Mouse (Mus musculus) testis, adult 2 months (tissue): ENCODE data around the gene Atp13a5.

Experiments used
- CTCF ChIP-seq: fragments of 200-500 bp; IDR thresholded peaks from 2 replicates; pipeline ENCODE4 v1.5.1; 2012; ENCODE audit warnings: low read depth, mild to moderate bottlenecking, inconsistent platforms, low read length, moderate library complexity; ENCODE audit not compliant: control insufficient read depth, insufficient read depth, insufficient replicate concordance
- POLR2A ChIP-seq: fragments of 200-500 bp; IDR thresholded peaks from 2 replicates; pipeline ENCODE4 v1.6.1; 2012; ENCODE audit warnings: low read depth, mild to moderate bottlenecking, inconsistent platforms, low read length, moderate library complexity; ENCODE audit not compliant: control insufficient read depth

- TF ChIP-seq CTCF, result no peak
- no peak for TF ChIP-seq POLR2A
Observed at GRCm38 (mm10) chr16:29378458-29378857, at the start of gene Atp13a5.
